Mouse (Mus musculus) adrenal gland, postnatal 25 days (tissue): ENCODE data around the gene Synm. TPM values are rescaled to one million over a fixed set of nuclear protein-coding genes. Genes with fewer than 3 reads are reported as not detected.

Experiments
- DNase-seq: peaks from one replicate; pipeline ENCODE4 v3.0.0; 2021; ENCODE audit warnings: mixed read lengths
- microRNA-seq, 2 experiments: library from miRNA; unstranded; fragments of <30 nt; microRNA quantifications; one replicate each; pipeline ENCODE4 v1.2.0; 2021
- total RNA-seq: library from RNA; stranded (reverse); gene quantifications from 2 replicates; pipeline ENCODE4 v1.2.3, GENCODE M21; 2021

The Synm gene
- total RNA-seq, 1 experiment from 2014 or later, result 30.0 TPM

- no peak for DNase-seq
These were observed 60.2 kb downstream of the Synm start for GRCm38 (mm10) chr7:67699301-67699700.

GRCm38 (mm10) chr7:67697892-67698630, 61.5 kb downstream of the Synm start:
- DNase-seq, result no peak

GRCm38 (mm10) chr7:67695906-67696305, 63.6 kb downstream of the Synm start:
- DNase-seq, result no peak

- no peak for DNase-seq
These were observed 66.6 kb downstream of the Synm start for GRCm38 (mm10) chr7:67692791-67693538.

GRCm38 (mm10) chr7:67692141-67692540, 67.4 kb downstream of the Synm start:
- DNase-seq, result no peak

- no peak for DNase-seq
These were observed 68.5 kb downstream of the Synm start for GRCm38 (mm10) chr7:67691036-67691435.

- no peak for DNase-seq
These were observed 69.7 kb downstream of the Synm start for GRCm38 (mm10) chr7:67689793-67690192.

GRCm38 (mm10) chr7:67688281-67688680, 71.3 kb downstream of the Synm start:
- no peak for DNase-seq

- no peak for DNase-seq
These were observed 73.0 kb downstream of the Synm start for GRCm38 (mm10) chr7:67686545-67686944.

GRCm38 (mm10) chr7:67683006-67683405, 76.5 kb downstream of the Synm start:
- no peak for DNase-seq

- DNase-seq, result no peak
These were observed 78.5 kb downstream of the Synm start for GRCm38 (mm10) chr7:67681078-67681477.

Small RNA genes lying within 50 kb of the gene (microRNA-seq; reads per million reads assigned to microRNA genes)
- 0 reads per million in 2 experiments for gene Gm23844

Other genes with a start within 250 kb of the Synm start
- 14.1 and 22.0 TPM in 2 replicates for gene Lrrc28, start 114.5 kb downstream of the Synm start, total RNA-seq
- 34.8 and 45.0 TPM in 2 replicates for gene Ttc23, start 112.3 kb downstream of the Synm start, total RNA-seq
- gene Igf1r, start 193.1 kb upstream of the Synm start, total RNA-seq, result 102 and 104 TPM in 2 replicates